Mouse (Mus musculus): ENCODE measurements around the gene Zkscan16.

- no peak for TF ChIP-seq EP300 (IDR thresholded peaks at IDR 0.05)
- no peak for TF ChIP-seq CTCF (IDR thresholded peaks at IDR 0.05)
Measured at GRCm38 (mm10) chr4:58994762-58995161, 51.3 kb downstream of the Zkscan16 start, which contains the start of gene Dnajc25.
